Comparison of ENCODE assay signal across 9 mouse cellular contexts in the genomic region with DNA sequence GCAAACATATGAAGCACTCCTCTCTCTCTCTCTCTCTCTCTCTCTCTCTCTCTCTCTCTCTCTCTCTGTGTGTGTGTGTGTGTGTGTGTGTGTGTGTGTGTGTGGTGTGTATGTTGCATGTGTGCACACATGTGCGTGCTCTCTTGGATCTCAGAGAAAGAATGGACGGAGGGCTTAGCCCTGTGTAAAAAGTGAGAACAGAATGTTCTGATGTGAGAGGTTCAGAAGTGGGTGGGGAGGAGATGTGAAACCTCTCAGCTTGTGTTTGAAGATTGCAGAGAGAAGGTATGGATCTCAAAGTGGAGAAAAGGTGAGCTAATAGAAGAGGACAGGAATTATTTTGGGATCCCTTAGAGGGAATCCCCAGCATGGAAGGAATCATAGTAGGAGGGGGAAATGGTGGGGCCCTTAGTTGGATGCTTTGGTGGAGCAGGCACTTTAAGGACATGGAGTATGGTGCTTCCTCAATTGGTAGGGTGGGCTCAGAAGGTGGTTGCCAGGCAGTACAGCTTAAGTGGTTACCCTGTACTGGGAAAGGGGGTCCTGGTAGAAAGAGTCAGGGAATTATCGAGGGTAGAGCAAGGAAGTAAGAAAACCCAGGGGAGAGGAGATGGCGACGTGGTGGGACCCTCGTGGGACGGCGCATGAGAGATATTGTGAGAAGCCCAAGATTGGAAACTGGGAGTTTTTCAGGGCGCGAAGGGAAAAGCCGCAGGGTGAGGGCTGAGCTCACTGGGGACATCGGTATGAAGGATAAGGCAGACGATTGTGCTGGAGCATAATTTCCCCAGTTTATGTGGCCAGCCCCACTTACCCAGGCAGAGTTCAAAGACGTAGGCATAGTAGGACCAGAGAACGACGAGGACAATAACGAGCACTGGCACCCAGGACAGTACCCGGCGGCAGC. TPM values are rescaled to one million over a fixed set of nuclear protein-coding genes. Genes with fewer than 3 reads are reported as not detected.
A peak's percentile ranks its signal among the peaks of the same experiment; 100 is the strongest.
DNase-seq lines count a peak whose midpoint lies in the region; ATAC-seq and TF ChIP-seq lines count a peak whose summit lies in the region.
"Had no signal": no experiment of that assay in that cellular context is flagged by ENCODE, and none has a peak within 500 bp of the region (broad histone marks: within the 10 kb centered on the region; RNA-seq: fewer than 3 reads in every experiment).

No protein-coding gene starts in this region.

- peak overlapping the region; percentile 70 for H3K4me2 ChIP-seq in heart, embryonic 12.5 days
- H3K4me2 ChIP-seq in forebrain, postnatal 0 days (ENCODE audit: low read depth), result peak overlapping the region; percentile 53
- peak overlapping the region; percentile 66 for H3K4me2 ChIP-seq in liver, embryonic 16.5 days (ENCODE audit: low read depth, low read length)
- H3K4me2 ChIP-seq in stomach, embryonic 15.5 days, result peak overlapping the region; percentile 57

- WGBS in heart, embryonic 12.5 days, result 21% methylated on average over 19 of the region's 19 CpGs
- 33% methylated on average over 19 of the region's 19 CpGs for WGBS in forebrain, postnatal 0 days
- 21% methylated on average over 19 of the region's 19 CpGs for WGBS in liver, embryonic 16.5 days (ENCODE audit: insufficient replicate concordance)
- WGBS in stomach, embryonic 15.5 days, result 24% methylated on average over 19 of the region's 19 CpGs

- ATAC-seq in heart, embryonic 12.5 days (ENCODE audit: insufficient number of reproducible peaks, low FRiP score), result peak; percentile 6; the same call in 1 of the 2 replicates
- ATAC-seq in forebrain, postnatal 0 days, result peak; percentile 59
- peak; percentile 48; the same call in 1 of the 2 replicates for ATAC-seq in liver, embryonic 16.5 days (ENCODE audit: low read depth)
- ATAC-seq in stomach, embryonic 15.5 days (ENCODE audit: insufficient read depth, low FRiP score, low read depth), result peak; percentile 56; the same call in 1 of the 2 replicates

- H3K4me3 ChIP-seq in heart, embryonic 12.5 days, result peak overlapping the region; percentile 60
- peak overlapping the region; percentile 41 for H3K4me3 ChIP-seq in bone marrow macrophage, adult 2 months (ENCODE audit: insufficient read depth, low read length)
- H3K4me3 ChIP-seq in forebrain, postnatal 0 days (ENCODE audit: low read depth, low read length), result peak overlapping the region; percentile 45
- H3K4me3 ChIP-seq in liver, embryonic 16.5 days (ENCODE audit: low read depth, low read length), result peak overlapping the region; percentile 62
- H3K4me3 ChIP-seq in stomach, embryonic 15.5 days (replicated peaks), result peak overlapping the region; percentile 51

- DNase-seq in heart, adult 8-10 months (ENCODE audit: low spot score), result no peak
- DNase-seq in forebrain, postnatal 0 days, result no peak
- no peak for DNase-seq in right cerebral cortex, adult 18-20 months
- DNase-seq in gastrocnemius, postnatal 25 days, result no peak

- H3K27ac ChIP-seq in heart, embryonic 12.5 days (ENCODE audit: poor library complexity, severe bottlenecking), result peak overlapping the region; percentile 74
- H3K27ac ChIP-seq in bone marrow macrophage, adult 2 months (ENCODE audit: insufficient read depth, low read depth, low read length), result no peak overlapping the region
- peak overlapping the region; percentile 81 for H3K27ac ChIP-seq in forebrain, postnatal 0 days (ENCODE audit: low read depth, low read length)
- no peak overlapping the region for H3K27ac ChIP-seq in liver, embryonic 16.5 days (ENCODE audit: low read length)
- H3K27ac ChIP-seq in stomach, embryonic 15.5 days, result peak overlapping the region; percentile 40; the same call in 1 of the 2 replicates
- H3K27ac ChIP-seq: macrophage had no signal

- no peaks in the 10 kb centered on the region for H3K9me3 ChIP-seq in heart, embryonic 12.5 days (replicated peaks)
- no peaks in the 10 kb centered on the region for H3K9me3 ChIP-seq in forebrain, postnatal 0 days (ENCODE audit: low read length)
- no peaks in the 10 kb centered on the region for H3K9me3 ChIP-seq in liver, embryonic 16.5 days (replicated peaks; ENCODE audit: control insufficient read depth, low read length)
- H3K9me3 ChIP-seq in stomach, embryonic 15.5 days, result no peaks in the 10 kb centered on the region

- no peak for TF ChIP-seq CTCF in bone marrow macrophage, adult 2 months (IDR thresholded peaks at IDR 0.05; ENCODE audit: low read depth, low read length)
- TF ChIP-seq CTCF in forebrain, postnatal 0 days (IDR thresholded peaks at IDR 0.05; ENCODE audit: low read depth), result no peak

- H3K9ac ChIP-seq in heart, embryonic 12.5 days, result peak overlapping the region; percentile 71
- peak overlapping the region; percentile 56 for H3K9ac ChIP-seq in forebrain, postnatal 0 days
- peak overlapping the region; percentile 62 for H3K9ac ChIP-seq in liver, embryonic 16.5 days (ENCODE audit: low read depth, low read length)
- H3K9ac ChIP-seq in stomach, embryonic 15.5 days, result 0 out of 2 replicates have a peak overlapping the region, but pooled peaks have one; percentile 19

- no peaks in the 10 kb centered on the region for H3K4me1 ChIP-seq in heart, embryonic 12.5 days (replicated peaks)
- no peaks in the 10 kb centered on the region for H3K4me1 ChIP-seq in bone marrow macrophage, adult 2 months (ENCODE audit: control insufficient read depth, insufficient read depth, low read length)
- no peaks in the 10 kb centered on the region for H3K4me1 ChIP-seq in forebrain, postnatal 0 days (ENCODE audit: insufficient read depth)
- H3K4me1 ChIP-seq in liver, embryonic 16.5 days (ENCODE audit: control insufficient read depth, low read depth, low read length), result no peaks in the 10 kb centered on the region; the same call in 1 of the 2 replicates
- no peaks in the 10 kb centered on the region for H3K4me1 ChIP-seq in stomach, embryonic 15.5 days

- no peaks in the 10 kb centered on the region for H3K36me3 ChIP-seq in heart, embryonic 12.5 days
- H3K36me3 ChIP-seq in forebrain, postnatal 0 days (ENCODE audit: insufficient read depth), result no peaks in the 10 kb centered on the region
- no peaks in the 10 kb centered on the region for H3K36me3 ChIP-seq in liver, embryonic 16.5 days (ENCODE audit: control insufficient read depth, insufficient read depth)
- no peaks in the 10 kb centered on the region for H3K36me3 ChIP-seq in stomach, embryonic 15.5 days

- TF ChIP-seq POLR2A in bone marrow macrophage, adult 2 months (IDR thresholded peaks at IDR 0.05; ENCODE audit: borderline replicate concordance, low read depth, low read length), result no peak

- H3K27me3 ChIP-seq in heart, embryonic 12.5 days (replicated peaks), result no peaks in the 10 kb centered on the region
- no peaks in the 10 kb centered on the region for H3K27me3 ChIP-seq in forebrain, postnatal 0 days (ENCODE audit: insufficient read depth, low read length)
- no peaks in the 10 kb centered on the region for H3K27me3 ChIP-seq in liver, embryonic 16.5 days (ENCODE audit: control insufficient read depth, insufficient read depth, low read depth, low read length)
- no peaks in the 10 kb centered on the region for H3K27me3 ChIP-seq in stomach, embryonic 15.5 days (replicated peaks)

RNA-seq across cellular contexts. Expression of a gene that starts 0.8 kb away (rescaled TPM):
- 9.2 and 10.6 TPM in 2 replicates for polyA plus RNA-seq in heart, embryonic 12.5 days (2016; fragmentation: Nextera tagmentation; extraction: Ambion mirVana)
- total RNA-seq in heart, adult 8-10 months (2022), result under 1 TPM; 0.27 to 0.44 (median 0.33) TPM
- polyA plus RNA-seq in bone marrow macrophage, adult 2 months (2012; ENCODE audit: insufficient read depth, insufficient read length, missing spikeins), result 0.23 and 0.33 TPM in 2 replicates
- total RNA-seq in forebrain, postnatal 0 days (2014; rRNA removed), result 4.7 and 6.5 TPM in 2 replicates
- polyA plus RNA-seq in forebrain, postnatal 0 days (2015; fragmentation: Nextera tagmentation; extraction: Ambion mirVana), result 1.6 and 2.0 TPM in 2 replicates
- 1.2 and 1.3 TPM in 2 replicates for polyA plus RNA-seq in liver, embryonic 16.5 days (2015; fragmentation: Nextera tagmentation; extraction: Ambion mirVana)
- 6.7 and 7.4 TPM in 2 replicates for polyA plus RNA-seq in stomach, embryonic 15.5 days (2015; fragmentation: Nextera tagmentation; extraction: Ambion mirVana)
- under 1 TPM; 0.21 to 0.26 TPM for total RNA-seq in gastrocnemius, postnatal 25 days (2021)

Comparison
In these comparisons a context has a peak if more than half of its experiments do, and no peak if none do; other contexts are left out.
1. ATAC-seq: peak in every context shown above with its lines; median percentile 59 in forebrain, postnatal 0 days; 56 in stomach, embryonic 15.5 days; 48 in liver, embryonic 16.5 days; 6 in heart, embryonic 12.5 days.
2. H3K27ac ChIP-seq: peak in heart, embryonic 12.5 days (single experiment), forebrain, postnatal 0 days (single experiment) and stomach, embryonic 15.5 days (single experiment); none in bone marrow macrophage, adult 2 months (single experiment) and liver, embryonic 16.5 days (single experiment).
3. H3K9ac ChIP-seq: peak in every context shown above with its lines; median percentile 71 in heart, embryonic 12.5 days; 62 in liver, embryonic 16.5 days; 56 in forebrain, postnatal 0 days; 19 in stomach, embryonic 15.5 days.
4. Peak in every context shown above with its lines, with median percentiles within 50 percentile points of each other: H3K4me2 ChIP-seq and H3K4me3 ChIP-seq.